Mouse (Mus musculus) left cerebral cortex, adult 2 months (tissue): ENCODE measurements around the gene 2210011C24Rik. TPM values are rescaled to one million over a fixed set of nuclear protein-coding genes. Genes with fewer than 3 reads are reported as not detected.
A peak's percentile ranks its signal among the peaks of the same experiment; 100 is the strongest.

Source experiments
- DNase-seq, 2 experiments: peaks; one replicate each; pipeline ENCODE4 v3.0.0; 2021 to 2022; ENCODE audit warnings: low spot score in 2 of 2, mixed read lengths in 1 of 2; ENCODE audit errors: extremely low spot score in 1 of 2
- H3K27ac ChIP-seq: fragments of 200-600 bp; 2 replicates; pipeline ENCODE4 v1.8.1; 2022
- H3K4me3 ChIP-seq: fragments of 200-600 bp; 2 replicates; pipeline ENCODE4 v1.8.1; 2022
- CTCF ChIP-seq: fragments of 200-600 bp; IDR thresholded peaks from 2 replicates; pipeline ENCODE4 v1.8.1; 2022; ENCODE audit warnings: antibody characterized with exemption, mild to moderate bottlenecking, moderate library complexity
- intact Hi-C: fragments of 180-260 bp; cut with DNase I; formaldehyde crosslinking; loops from one replicate; pipeline ENCODE4 v1.15.1; 2025
- long read RNA-seq, 2 experiments: library from polyadenylated mRNA; stranded (forward); transcript quantifications; one replicate each; pipeline ENCODE4 v2.0.0; 2021; ENCODE audit warnings: borderline mapping rate in 2 of 2
- total RNA-seq, 2 experiments: library from RNA; stranded (reverse); gene quantifications; 2 replicates each; pipeline ENCODE4 v1.2.3; 2021

Gene 2210011C24Rik
- 1 to 10 TPM; 1.0 to 1.3 TPM for total RNA-seq
- long read RNA-seq, experiment 1, partial matches to known transcripts: 0 of 1 reads
- long read RNA-seq, experiment 1, other reads (novel, unspliced or antisense): 1 of 1 reads
- long read RNA-seq, experiment 2, partial matches to known transcripts: 0 of 1 reads
- long read RNA-seq, experiment 2, other reads (novel, unspliced or antisense): 0 of 1 reads

DNA sequence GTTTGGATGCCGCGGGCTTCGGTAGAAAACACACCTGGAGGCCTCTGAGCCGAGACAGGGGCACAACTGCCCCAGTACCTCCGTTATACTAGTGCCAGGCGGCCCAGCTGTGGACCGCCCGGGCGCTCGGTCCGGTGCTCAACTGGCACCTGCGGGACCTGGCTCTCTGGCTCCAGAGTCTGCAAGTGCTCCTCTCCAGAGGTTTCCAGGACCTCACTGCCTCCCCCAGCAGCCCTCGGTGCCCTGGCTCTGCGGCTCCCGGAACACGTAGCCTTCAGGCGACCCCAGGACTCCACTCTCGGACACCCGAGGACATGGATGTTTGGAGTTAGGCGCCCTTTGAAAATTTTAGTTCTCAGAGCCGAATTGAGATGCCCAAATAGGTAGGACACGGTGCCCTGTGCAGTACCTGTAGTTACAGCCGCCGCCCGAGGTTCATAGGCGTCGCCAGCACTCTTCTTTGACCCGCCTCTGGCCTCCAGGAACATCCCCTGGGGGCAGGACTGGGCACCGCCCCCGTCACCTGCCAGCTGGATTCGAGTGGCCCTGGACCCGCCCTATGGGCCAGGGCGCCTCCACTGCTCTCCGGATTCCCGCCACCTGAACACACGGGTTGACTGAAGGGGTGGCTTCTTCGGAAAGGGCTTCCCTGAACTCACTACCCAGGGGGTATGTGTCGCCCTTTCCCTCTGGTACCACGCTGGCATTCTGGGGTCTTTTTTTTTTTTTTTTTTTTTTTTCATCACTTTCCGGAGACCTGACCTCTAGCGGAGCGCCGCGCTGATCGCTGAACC is at the start of gene 2210011C24Rik:
TSS of gene 2210011C24Rik (minus strand) at position 467 of the 794 bp plus-strand sequence.
- Histone ChIP-seq H3K27ac (no peak within 1 kb of the TSS), H3K4me3 (peak within 1 kb of the TSS; percentile 54)
- intact Hi-C loops: no loop called here
- DNase-seq: no peak
- TF ChIP-seq CTCF: no peak

DNA sequence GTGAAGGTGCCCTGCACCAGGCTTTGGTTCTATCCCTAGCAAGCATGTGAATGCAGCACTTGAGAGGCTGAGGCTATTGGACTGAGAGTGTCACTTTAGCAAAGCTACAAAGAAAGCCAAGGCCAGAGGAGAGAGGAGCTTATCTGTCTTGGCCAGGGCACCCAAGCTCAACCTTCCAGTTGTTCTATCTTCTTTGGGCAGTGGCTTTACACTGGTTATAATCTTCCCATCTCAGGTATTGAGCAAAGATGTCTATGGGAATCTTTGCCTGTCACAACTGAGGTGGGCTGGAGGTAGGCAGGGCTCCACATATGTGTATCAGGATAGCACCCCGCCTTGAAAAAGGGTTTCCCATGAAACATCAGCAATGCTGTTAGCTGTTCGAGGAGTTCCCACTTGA is 48.3 kb upstream of the 2210011C24Rik start:
- DNase-seq: no peak
- no peak for TF ChIP-seq CTCF
- Histone ChIP-seq H3K27ac (no peak overlapping the region), H3K4me3 (no peak overlapping the region)
- intact Hi-C loops: no loop called here

DNA sequence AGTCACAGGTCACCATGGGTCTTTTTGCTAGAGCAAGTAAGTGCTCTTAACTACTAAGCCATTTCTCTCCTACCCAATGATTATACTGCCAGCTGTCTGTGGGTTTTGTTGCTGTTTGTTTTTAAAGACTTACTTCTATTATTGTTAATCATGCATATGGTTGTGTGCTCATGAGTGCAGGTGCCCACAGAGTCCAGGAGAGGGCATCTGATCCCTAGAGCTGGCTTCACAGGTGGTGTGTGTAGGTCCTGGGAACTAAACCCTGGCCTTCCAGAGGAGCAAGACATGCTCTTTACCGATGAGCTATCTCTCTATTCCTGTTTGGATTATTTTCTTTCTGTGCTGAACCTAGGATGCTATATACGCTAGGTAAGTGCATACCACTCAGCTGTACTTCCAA is 47.3 kb upstream of the 2210011C24Rik start:
- intact Hi-C loops: no loop called here
- no peak overlapping the region for H3K4me3 ChIP-seq
- TF ChIP-seq CTCF: no peak; the same call in none of the 2 replicates

DNA sequence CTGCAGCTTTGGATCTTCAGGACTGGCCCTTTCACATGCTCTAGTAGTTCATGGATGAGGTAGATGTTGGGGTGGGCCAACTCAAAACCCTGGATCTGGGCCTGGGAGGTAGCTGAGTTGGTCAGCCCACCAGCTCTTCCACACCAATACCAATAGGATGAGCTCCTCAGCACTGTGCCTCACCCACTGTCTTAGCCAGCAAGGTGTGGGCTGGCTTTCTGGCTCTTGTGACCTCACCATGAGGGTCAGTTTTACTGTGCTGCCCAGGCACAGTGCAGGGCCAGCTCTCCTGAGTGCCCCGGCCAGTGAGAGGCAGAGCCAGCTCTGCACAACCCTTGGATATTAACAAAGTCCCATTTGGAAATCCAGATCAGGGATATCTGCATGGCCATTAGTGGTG is 45.9 kb upstream of the 2210011C24Rik start:
- no peak for TF ChIP-seq CTCF
- DNase-seq: no peak
- intact Hi-C loops: no loop called here
- H3K27ac ChIP-seq: no peak overlapping the region
- no peak overlapping the region for H3K4me3 ChIP-seq

More for the DNA sequence above, 47.3 kb upstream of the 2210011C24Rik start:
- DNase-seq: no peak
- H3K27ac ChIP-seq: no peak overlapping the region

DNA sequence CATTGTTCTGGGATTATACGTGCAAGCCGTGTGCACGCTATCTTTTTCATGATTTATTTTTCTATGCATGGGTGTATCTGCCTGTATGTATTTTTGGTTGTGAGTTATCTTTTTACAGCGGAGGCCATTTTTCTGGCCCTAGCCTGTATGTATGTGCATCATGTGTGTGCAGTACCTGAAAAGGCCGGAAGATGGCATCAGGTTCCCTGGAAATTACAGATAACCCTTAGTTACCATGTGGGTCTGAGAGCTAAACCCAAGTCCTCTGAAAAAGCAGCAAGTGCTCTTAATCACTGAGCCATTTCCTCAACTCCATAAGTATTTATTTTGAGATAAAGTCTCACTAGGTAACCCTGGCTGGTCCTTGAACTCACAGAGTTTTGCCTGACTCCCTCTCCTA is 41.3 kb upstream of the 2210011C24Rik start:
- Histone ChIP-seq H3K4me3 (no peak overlapping the region), H3K27ac (no peak overlapping the region)
- TF ChIP-seq CTCF: no peak
- no peak for DNase-seq
- intact Hi-C loops: no loop called here

DNA sequence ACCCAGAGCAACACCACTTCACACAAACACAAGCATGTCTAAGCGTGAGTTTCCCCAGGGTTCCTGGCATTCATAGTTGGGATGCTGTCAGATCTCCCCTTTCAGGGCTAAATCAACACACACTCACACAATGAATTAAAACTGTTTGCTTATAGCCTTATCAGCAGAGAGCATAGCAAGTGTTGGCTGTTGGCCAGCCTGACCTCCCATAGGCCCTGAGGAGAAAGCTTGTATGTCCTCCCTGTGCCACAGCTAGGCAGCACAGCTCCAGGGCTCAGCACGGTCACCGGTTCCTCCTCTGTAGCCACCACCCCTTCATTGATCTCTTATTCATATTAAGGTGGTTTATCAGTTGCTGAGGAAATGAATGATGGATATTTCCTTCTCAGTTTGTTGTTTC is 40.8 kb upstream of the 2210011C24Rik start:
- DNase-seq: no peak
- intact Hi-C loops: no loop called here
- H3K27ac ChIP-seq: no peak overlapping the region
- no peak overlapping the region for H3K4me3 ChIP-seq
- TF ChIP-seq CTCF: no peak

DNA sequence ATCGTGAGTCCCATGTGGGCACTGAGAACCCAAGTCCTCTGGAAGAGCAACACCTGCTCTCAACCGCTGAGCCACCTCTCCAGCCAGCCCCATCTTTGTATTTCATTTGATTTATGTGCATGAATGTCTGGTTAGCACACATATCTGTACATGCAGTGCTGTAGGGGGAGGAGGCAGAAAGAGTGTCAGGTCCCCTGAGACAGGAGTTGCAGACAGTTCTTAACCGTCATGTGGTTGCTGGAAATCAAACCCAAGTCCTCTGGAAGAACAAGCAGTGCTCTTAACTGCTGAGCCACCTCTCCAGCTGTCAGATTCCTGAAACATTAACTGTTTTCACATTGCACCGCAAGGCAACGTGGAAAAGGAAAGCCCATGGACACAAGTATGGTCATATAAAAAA is 36.2 kb upstream of the 2210011C24Rik start:
- TF ChIP-seq CTCF: no peak
- Histone ChIP-seq H3K4me3 (no peak overlapping the region), H3K27ac (no peak overlapping the region)
- intact Hi-C loops: no loop called here
- DNase-seq: no peak

DNA sequence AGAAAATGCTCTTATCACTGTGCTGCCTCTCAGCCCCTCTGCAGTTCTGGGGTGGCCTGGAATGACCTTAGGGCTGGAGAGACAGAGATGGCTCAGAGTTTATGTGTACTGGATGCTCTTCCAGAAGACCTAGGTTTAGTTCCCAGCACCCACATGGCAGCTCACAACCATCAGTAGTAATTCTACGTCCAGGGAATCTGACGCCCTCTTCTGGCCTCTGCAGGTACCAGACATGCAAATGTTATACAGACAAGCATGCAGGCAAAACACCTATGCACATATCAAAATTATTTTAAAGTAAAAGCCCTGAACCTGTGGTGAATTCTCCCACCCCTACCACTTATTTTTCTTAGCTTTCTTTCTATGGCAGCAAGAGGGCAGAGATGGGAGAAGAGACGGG is 34.5 kb upstream of the 2210011C24Rik start:
- Histone ChIP-seq H3K4me3 (no peak overlapping the region), H3K27ac (no peak overlapping the region)
- intact Hi-C loops: no loop called here
- no peak for DNase-seq
- TF ChIP-seq CTCF: no peak

DNA sequence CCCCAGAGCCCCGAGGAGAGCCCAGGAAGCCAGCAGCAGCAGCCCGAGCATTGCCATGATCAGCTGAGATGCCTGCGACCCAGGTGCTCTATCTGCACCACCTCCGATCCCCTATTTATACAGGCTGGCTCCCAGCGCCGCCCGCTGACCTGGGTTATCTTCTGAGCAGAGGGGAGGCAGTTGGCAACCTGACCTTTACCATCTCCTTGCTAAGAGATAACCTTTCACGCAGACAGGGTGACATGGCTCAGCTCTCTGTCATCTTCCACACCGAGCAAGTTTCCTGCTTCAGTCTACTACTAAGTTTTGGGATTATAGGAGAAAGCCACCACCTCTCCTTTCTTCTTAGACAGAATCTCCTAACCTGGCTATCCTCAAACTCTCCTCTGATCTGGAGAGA is 32.9 kb upstream of the 2210011C24Rik start, which contains the start of gene Rln3:
TSS of gene Rln3 (minus strand) at position 101 of the 400 bp plus-strand sequence.
- intact Hi-C loops: loop anchor here (5.0 kb wide), 1 partner anchor 127 kb away; no protein-coding TSS in a partner anchor
- H3K4me3 ChIP-seq: no peak within 1 kb of the TSS
- TF ChIP-seq CTCF: no peak
- no peak for DNase-seq
- no peak within 1 kb of the TSS for H3K27ac ChIP-seq

DNA sequence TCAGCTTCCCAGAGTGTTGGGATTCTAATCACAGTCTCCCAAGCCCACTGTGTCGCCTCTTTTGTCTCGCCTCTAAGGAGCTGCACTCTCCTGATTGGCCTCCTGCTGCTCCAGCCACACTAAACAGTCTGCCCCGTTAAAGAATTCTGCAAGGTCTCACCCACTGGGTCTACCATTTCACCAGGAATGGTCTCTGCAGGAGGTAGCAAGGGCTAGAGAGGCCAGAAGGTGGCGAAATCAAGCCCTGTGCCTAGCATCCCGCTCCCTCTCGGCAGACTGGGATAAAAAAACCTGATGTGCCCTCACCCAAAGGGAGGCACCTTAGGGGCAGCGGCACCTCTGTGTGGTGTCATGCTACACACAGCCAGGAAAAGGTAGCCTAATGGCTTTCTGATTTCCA is 32.1 kb upstream of the 2210011C24Rik start:
- TF ChIP-seq CTCF: no peak
- Histone ChIP-seq H3K4me3 (no peak overlapping the region), H3K27ac (no peak overlapping the region)
- intact Hi-C loops: loop anchor here (5.0 kb wide), 1 partner anchor 128 kb away; no protein-coding TSS in a partner anchor
- no peak for DNase-seq

DNA sequence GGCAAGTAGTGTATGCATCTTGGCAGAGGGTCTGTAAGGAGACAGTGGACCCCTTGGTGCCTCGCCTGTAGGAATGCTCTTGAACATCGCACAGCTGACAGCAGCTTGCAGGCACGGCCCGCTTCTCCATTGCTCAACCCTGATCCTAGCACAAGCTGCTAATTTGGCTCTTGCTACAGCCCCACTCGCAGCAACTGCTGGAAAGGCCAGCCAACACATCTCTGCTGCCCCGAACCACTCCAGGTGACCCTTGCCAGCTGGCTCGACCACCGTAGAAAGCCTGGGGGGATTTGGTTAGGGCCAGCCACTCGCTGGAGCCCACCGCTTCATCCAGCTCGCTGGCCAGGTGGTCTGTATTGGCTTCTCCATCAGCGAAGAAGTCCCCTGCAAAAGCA is 31.0 kb upstream of the 2210011C24Rik start:
- intact Hi-C loops: loop anchor here (5.0 kb wide), 1 partner anchor 129 kb away; no protein-coding TSS in a partner anchor
- Histone ChIP-seq H3K4me3 (no peak overlapping the region), H3K27ac (no peak overlapping the region)
- TF ChIP-seq CTCF: no peak
- DNase-seq: no peak
